Mouse (Mus musculus): ENCODE measurements around the gene Meiob.

DNA sequence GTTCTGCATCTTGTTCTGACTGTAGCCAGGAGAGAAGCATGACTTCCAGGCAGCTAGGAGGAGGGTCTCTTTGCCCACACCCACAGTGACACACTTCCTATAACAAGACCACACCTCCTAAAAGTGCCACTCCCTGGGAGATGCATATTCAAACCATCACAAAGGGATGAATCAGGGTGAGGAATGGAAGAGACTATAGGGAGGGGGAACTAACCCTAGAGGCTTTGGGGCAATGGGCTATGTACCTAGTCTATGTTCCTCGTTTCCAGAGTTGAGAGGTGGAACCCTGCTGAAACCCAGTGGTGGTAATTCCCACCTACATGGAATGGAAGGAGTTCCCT, 70.3 kb downstream of the Meiob start:
- TF ChIP-seq CTCF (IDR thresholded peaks at IDR 0.05) = no peak
- no peak for TF ChIP-seq POLR2A (IDR thresholded peaks at IDR 0.05; ENCODE audit: insufficient read depth, low read depth, low read length)
